Mouse (Mus musculus): ENCODE data around the gene 2200002D01Rik.

The 2200002D01Rik gene

DNA sequence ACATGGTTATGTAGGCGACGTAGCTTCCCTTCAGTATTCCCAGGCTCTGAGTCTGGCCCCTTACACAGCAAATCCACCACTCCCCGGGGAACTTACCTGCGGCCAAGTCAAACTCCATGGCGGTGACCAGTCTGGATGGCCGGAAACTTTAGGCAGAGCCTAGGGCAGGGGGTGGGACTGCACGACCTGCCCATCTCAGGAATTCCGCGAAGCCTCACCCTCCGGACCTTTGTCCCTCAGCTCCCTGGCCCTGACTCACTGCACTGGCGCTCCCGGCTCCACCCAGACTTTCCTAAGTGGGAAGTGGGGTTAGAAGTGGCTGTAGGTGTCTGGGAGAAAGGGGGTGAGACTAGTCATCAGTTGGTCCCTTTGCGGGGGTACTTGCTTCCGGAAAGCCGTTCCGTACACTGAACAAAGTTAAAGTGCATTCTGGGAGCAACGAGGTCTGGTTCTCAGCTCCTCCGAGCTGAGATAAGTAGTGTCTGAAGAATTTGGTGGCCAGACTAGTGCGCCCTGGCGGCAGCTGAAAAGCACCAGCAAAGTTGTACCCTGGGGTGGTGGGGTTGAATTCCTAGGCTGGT, at the start of gene 2200002D01Rik:
2200002D01Rik (minus strand) TSS at position 206 of the 581 bp plus-strand sequence.
- DNase-seq, result no peak

DNA sequence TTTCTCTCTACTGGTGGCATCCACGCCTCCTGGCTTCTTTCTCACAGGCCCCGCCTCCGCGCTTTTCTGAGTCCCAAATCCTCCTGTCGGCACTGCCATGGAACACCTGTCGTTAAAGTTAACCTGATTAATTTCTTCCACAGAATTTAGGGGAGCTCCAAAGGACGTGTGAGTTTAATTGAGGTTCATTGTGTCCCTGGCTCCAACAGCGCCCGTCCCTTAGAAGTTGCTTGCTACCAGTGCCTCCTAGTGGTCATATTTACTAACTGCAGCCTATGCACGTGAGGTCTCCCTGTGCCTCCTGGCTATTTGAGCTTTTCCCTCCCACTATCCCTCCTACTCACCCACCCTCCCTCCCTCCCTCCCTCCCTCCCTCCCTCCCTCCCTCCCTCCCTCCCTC, 48.7 kb upstream of the 2200002D01Rik start:
- DNase-seq, result peak; percentile 89

DNA sequence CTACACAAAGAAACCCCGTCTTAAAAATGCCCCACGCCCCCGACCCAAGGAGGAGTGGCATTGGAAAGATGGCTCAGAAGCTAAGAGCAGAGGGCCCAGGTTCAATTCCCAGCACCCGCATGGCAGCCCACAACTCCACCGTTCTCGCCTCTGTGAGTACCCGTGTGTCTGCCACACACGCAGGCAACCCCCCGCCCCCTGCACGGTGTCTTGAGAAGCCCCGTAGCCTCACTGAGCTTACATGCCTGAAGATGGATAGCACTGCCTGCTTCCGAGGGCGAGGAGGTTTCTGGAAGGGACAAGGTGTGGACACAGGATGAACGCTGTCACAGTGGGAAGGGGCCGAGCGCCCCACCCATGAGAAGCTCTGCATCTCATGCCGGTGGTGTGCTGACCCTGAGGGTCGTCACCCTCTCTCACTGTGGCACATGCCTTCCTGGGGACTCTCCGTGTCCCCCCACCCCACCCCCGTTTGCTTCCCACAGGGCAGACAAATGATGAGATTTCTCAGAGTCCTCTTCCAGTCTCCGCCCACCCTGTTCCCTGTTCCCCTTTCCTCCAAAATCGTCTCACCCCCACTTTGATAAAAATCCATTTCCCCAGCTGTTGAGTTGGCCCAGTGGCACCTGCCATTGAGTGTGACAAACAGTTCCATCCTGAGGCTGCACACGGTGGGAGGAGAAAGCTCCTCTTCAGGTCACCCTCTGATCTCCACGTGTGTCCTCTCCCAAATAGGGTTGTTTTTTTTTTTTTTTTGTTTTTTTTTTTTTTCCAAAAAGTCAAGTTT, 47.8 kb upstream of the 2200002D01Rik start:
- DNase-seq, result no peak

DNA sequence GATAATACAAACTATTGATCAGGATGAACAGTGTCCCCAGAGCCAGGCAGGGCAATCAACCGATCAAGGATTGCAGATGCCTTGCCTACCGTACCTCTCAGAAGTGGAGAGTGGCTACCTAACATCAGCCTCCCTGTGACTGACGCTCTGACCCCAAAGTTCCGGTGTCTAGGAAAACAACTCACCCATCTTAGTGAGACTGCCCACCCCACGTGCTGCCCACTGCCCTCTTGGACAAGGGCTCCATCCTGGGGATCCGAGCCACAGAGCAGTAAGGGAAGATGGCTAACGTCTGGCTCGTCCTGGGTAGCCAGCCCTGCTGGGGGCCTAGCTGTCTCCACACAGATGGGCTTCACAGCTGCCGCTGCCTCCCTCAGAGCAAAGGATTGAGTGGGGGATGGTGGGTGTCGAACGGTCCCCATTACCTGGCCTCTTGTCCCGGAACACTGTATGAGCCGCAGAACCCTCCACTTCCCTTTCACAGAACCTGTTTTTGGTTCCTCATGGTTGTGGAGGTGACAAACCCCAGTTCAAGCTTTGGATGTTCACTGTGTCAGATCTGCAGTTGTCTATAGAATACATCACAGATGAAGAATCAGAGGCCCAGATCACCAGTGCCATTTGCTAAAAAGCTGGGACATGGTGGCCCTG, 46.0 kb upstream of the 2200002D01Rik start:
- no peak for DNase-seq

DNA sequence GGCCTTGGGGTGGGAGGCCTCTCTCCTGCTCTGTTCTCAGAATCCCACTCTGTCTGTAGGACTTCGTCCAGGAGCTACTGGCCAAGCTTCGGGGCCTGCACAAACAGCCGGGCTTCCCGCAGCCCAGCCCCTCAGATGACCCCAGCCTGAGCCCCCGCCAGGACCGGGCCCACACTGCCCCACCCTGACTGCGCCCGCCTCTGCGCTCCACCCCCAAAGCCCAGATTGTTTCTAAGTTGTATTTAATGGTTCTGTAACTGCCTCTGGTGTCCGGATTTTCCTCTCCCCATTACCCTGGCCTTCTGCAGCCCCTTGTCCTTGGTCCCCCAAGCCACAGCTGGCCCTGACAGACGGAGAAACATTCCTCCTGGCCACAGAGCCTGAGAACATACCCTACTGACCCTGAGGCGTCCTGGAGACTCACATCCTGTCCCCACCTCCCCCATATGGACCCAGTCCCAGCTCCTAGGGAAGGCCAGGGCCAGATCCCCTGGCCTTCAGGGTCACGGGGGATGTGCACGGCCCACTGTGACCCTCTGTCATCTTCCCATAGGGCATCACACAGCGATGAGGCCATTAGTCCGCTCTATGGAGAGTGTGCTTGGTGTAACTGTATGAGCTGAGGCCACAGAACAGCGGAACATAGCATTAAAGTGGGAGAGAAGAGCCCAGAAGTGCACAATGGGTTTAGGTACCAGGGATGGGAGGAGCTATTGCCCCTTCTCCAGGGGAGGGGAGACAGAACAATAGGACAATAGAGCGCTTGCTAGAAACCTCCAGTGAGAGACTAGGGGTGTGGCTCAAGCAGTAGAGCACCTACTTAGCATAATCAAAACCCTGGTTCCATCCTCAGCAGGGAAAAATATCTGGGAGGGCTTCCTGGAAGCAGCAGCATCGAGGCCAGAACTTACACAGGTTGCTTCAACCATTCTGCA, 45.1 kb upstream of the 2200002D01Rik start:
- peak; percentile 52 for DNase-seq

DNA sequence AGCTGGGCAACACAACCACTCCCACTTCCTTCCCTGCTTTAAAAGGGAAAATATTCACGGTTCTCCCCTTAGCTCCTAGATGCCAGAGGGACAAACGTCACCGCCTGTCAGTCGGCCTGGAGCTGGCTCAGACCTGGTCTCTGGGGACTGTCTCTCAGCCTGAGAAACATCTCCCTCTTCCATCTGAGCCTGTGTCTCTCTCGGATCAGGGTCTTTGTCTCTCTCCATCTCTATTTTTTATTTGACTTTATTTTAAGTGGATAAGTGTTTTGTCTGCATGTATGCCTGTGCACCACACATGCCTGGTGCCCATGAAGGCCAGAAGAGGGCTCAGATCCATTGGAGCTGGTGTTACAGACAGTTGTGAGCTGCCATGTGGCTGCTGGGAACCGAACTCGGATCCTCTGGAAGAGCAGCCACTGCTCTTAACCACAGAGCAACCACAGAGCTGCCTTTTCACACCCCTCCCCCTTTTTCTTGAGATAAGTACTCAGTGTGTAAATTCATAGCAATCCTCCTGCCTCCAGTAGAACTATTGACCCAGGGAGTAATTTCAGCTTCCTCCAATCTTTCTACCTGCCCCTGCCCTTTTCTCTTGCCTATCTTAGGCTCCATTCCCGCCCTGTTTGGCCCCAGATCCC, 44.3 kb upstream of the 2200002D01Rik start:
- peak; percentile 81 for DNase-seq

DNA sequence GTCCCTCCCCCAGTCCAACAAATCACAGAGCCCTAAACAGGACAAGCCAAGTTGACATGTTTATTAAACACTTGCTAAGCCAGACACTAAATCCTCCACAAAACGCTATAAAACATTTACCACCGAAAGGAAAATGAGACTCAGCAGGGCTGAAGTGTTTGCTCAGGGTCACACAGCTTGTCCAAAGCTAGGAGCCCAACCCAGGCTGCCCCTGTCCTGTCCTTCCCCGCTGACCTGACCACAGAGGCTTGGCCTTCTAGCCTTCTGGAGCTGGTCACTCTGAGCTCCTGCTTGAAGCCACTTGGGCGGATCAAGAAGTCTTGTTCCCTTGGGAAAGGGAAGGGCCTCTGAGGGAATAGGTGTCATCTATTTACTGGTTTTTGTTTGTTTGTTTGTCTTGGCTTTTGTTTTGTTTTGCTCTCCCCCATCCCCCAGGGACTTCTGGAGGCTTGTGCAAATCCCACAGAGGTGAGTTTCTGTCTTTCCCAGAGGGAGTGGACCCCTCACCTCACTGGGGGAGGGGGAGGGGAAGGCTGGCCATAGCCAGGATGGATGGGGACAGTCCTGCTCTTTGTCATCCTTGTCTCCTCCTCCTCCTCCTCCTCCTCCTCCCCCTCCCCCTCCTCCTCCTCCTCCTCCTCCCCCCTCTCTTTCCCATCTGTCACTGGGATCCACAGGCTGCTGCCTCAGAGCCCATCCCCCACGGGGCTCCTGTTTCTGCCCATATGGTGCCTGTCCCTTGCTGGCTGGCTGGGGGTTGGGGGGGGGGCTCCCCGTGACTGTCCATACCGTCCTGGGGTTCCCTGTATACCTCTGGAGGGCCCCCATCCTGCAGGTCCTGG, 43.6 kb upstream of the 2200002D01Rik start:
- peak; percentile 87 for DNase-seq

DNA sequence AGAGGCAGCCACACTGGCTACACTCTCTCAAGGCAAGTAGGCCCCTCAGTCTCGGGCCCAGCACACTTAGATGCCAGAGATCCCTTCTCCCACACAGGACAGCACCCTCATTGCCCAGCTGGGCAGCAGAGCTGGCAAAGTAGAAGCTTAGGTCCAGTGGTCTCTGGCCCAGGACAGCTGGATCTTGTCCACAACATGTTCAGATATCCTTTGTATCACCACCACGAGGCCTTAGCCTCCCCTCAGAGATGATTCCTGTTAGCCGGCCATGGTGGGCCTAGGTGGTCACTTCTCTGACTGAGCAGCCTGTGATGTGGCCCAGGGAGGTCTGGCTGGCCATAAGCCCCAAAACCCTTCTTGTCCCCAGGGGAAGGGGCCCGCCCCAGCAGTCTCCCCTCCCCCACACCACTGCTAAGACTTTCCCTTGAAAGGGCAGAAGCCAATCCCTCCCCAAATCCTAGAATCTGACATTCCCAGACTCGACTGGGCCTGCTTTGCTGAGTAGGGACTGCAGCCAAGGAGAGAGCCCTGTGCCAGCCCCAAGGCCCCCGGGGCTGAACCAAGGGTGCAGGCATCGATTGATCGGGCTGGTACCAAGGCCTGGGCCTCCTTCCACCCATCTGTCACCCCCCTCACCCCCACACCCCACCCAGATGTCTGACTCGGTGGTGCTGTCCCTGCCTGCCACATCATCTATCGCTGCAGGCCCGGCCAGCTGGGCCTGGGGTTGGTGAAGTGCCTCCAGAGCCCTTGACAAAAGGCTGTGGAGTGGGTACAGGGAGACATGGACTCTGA, 42.6 kb upstream of the 2200002D01Rik start:
- DNase-seq, result peak; percentile 55

DNA sequence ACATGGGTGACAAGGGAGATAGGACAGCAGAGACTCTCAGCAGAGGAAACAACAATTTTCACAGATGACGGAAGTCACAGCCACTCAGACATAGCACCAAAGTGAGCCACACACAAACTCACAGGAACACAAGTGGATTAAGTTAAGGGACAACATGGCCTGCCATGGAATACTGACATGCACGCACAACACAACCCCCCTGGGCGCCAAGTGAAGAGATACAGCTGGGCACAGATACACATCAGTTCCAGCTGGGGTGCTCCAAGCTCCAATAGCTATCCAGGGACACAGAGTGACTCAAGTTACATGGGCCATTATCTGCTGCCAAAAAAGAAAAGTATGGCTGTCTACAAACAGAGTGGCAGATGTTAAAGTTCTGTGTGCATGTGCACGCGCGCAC, 41.6 kb upstream of the 2200002D01Rik start:
- DNase-seq, result peak; percentile 43

DNA sequence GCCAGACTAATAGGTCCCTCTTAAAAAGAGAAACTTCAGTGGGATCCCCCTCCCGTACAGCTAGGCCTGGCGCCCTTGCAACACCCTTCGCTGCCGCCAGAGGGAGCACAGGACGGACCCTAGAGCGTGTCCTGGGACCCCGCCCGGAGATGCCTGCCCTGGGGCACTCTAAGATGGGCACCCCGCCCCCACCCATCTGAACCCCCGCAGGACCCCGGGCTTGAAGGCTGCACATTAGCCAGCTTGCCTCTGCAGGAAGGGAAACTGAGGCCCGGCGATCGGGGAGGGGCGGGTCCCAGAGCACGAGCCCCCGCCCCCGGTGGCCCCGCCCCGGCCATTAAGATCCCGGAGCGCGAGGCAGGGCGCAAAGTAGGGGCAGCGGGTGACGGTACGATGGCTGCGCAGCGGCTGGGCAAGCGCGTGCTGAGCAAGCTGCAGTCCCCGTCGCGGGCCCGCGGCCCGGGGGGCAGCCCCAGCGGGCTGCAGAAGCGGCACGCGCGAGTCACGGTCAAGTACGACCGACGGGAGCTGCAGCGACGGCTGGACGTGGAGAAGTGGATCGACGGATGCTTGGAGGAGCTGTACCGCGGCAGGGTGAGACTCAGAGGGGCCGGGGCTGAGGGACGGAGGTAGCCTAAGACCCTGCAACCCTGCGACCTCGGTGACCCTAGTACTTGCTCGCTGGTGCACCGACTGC, 40.8 kb upstream of the 2200002D01Rik start, which contains the start of gene Ppp1r14a:
Ppp1r14a (plus strand) TSS at position 367 of the 697 bp plus-strand sequence.
- peak; percentile 77 for DNase-seq

DNA sequence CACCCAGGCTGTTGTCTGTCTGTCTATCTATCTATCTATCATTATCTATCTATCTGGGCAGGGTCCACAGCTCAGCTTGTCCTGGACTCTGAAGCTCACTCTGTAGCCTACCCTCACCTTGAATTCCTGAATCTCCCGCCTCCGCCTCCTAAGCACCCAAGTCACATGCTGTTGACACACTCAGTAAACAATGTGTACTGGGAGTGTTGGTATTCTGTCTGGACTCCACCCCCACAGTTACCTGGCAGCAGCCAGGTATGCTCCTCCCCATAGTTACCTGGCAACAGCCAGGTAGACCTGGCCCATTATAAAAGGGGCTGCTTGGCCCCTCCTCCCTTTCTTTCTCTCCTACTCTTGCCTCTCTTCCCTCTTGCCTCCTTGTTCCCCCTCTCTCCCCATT, 39.8 kb upstream of the 2200002D01Rik start:
- DNase-seq, result peak; percentile 8

DNA sequence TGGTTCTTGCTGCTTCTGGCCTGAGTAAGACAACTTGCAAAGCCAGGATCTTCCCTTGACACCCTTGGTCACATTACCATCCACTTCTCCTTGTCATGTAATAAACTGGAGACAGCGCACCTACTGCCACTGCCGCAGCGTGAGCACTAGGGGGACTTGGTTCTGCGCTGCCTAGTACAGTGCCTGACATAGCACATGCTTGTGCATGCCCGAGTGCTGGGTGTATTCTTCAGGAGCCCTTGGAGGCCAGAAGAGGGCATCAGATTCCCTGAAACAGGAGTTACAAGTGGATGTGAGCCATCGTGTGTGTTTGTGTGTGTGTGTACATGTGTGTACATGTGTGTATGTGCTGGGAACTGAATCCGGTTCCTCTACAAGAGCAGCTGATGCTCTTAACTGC, 39.2 kb upstream of the 2200002D01Rik start:
- no peak for DNase-seq

DNA sequence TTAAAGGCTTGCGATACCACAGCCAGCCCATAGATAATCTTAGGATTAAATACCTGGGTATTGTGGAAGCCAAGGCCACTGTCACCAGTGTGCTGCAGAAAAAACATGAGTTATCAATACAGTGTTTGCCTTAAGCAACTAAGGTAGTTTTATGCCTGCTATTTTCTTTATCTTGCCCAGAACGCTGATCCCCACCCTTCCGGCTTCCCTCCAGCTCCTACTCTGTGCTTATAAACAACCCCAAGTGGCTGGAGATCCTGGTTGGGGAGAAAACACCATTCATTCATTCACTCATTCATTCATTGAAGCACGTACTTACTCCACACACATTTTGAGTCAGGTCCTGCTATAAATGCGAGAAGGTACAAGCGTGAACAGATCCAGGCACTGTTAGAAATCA, 36.3 kb upstream of the 2200002D01Rik start:
- DNase-seq, result no peak

DNA sequence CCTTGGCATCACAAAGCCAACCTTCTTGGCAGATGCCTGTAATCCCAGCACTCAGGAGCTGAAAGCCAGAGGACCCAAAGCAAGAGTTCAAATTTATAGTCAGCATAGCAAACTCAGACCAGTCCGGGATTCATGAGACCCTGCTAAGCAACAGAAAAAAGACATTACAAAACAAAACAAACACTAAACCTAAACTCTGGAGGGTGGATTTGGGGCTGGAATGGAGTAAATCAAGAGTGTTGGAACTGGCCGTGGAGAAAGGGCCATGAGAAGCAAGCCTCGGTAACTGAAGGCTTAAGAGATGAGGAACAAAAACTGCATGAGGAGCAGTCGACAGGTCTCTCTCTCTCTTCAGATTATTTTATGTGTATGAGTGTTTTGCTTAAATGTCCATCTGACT, 35.6 kb upstream of the 2200002D01Rik start:
- no peak for DNase-seq

DNA sequence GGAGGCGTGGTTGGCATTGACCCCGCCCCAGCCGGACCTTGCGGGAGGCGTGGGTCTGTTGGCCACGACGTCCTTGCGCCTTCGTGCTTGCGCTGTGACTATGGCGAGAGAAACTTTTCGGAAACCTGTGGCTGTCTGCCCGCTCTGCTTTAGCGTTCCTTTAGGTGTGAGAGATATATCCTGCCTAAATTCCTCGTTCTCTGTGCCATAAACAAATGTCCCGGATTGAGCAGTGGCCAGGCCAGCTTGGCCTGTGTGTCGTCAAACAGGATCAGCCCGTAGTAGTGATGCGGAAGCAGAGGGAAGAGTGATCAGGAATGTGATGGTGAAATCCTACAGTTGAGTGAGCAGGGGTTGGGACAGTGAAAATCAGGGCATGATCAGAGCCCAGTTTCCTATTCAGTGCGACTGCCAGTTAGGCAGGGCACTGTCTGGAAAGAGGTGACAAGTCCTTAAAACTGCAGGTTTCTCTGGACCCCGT, 33.8 kb upstream of the 2200002D01Rik start:
- no peak for DNase-seq

DNA sequence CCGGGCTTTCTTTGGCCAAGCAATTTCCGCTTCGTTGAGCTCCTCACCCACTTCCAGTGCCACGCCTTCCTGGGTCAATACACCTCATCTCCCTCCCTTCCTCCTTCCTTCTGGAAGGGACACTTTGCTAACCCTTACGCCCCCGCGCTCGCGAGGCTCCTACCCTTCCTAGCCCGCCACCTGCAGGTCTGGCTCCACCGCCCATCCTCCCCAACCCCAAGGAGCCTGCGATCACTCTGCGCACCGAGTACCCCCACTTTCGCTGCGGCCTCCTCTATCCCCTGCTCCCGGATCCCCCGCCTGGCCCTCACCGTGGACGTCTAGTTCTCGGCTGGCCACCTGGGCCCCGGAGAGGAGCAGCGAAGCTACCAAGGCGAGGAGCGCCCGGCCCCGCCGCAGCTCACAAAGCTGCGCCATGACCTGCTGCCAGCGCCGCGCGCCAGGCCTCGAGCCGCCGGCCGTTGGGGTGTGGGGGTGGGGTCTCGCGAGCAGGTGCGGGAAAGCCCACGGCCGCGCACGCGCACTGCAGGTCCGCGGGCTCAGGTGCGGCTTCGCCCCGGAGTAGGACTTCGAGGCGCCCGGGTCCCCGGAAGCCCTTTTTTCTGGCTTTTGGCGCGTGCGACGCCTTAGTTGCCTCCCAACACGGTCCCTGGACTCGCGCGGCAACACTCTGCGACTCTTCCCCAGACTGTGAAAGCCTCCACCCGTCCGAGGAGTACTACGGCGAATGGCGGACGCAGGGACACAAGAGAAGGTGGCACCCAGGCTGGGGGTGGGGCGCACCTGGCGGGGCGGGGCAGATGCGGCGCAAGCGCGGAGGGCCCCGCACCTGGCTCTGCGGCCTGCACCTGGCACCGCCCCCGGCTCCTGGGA, 33.2 kb upstream of the 2200002D01Rik start, which contains the start of gene Spint2:
Spint2 (minus strand) TSS at position 712 of the 873 bp plus-strand sequence.
- peak; percentile 83 for DNase-seq

DNA sequence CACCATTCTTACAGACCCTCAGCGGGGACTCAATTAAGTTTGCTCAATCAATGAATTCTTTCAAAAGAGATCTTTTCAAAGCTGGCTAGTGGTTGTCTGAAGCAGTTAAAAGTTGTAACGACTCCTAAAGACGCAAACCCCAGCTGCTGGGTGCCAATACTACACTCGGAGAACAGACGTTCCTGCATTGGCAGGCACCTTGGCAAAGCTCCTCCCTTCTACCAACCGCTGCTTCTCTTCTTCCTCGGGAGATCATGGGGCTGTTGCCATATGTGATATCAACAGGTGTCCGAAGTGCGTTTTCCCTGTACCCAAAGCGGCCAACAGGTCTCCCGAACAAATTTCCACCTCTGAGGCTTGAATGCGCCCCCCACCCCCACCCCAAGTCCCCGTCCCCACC, 32.5 kb upstream of the 2200002D01Rik start:
- peak; percentile 57 for DNase-seq

DNA sequence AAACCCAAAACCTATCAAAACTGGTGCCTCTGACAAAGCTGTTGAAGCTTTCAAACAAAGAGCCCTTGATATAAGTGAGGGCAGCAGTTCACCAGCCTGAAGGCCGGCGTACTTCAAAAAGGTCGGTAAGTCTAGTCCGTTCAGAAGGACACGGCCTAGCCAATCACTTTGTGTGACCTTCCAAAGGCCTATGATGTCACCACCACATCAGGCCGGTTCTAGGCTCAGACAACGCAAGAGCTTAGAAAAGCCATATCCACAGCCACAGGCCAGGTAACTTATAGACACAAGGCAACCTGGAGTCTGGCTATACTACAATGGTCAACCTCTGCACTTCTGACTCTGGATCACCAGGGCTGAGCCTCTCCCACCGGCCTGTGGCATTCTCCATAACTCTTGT, 31.7 kb upstream of the 2200002D01Rik start:
- no peak for DNase-seq

Measured in cerebellum, adult 9-10 months (tissue).